Mouse (Mus musculus): ENCODE measurements around the gene Clpb.

The Clpb gene

GRCm38 (mm10) chr7:101732096-101732495 is 68.7 kb downstream of the Clpb start:
- DNase-seq = no peak

- DNase-seq = no peak
These were observed 69.6 kb downstream of the Clpb start for GRCm38 (mm10) chr7:101733042-101733441.

DNA sequence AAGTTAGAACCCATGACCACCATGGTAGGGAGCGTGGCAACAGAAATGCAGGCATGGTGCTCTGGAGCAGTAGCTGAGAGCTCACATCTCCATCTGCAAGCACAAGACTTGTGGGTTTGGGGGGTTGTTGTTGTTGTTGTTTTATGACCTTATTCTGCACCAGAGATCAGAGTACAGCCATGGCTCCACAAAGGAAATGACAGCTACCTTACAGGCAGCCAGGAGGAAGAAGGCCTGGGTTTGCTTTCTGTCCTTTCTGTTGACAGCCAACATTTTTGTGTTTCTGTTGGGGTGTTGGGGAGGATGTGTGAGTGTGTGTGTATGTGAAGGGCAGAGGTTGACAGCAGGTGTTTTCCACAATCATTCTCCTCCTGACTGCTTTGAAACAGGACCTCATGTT is 71.9 kb downstream of the Clpb start:
- no peak for DNase-seq

DNA sequence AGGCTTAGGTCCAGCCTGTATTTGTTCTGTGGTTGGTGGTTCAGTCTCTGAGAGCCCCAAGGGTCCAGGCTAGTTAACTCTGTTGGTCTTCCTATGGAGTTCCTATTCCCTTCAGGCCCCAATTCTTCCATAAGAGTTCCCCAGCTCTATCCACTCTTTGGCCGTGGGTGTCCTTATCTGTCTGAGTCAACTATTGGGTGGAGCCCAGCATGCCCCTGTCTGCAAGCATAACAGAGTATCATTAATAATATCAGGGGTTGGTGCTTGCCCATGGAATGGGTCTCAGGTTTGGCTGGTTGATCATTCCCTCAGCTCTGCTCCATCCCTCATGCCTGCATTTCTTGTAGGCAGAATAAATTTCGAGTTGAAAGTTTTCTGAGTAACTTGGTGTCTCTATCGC is 74.3 kb downstream of the Clpb start:
- DNase-seq = no peak

DNA sequence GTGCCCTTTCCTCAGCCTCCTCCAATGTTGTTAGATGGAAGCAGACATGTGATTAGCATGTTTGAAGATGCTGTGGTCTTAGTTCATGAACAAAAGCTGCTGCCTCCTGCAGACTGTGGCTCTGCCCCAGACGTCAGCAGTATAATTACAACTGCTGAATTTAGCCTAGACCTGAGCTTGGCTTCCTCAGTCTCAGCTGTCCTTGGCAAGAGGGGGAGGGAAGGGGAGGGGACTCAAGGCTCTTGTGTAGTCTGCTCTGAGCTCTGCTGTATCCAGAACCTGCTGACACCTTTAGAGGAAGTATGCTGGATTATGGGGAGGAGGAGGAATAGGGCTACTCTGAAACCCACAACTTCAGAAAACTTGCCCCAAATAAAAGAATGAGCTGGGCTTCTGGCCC is 76.2 kb downstream of the Clpb start:
- no peak for DNase-seq

DNA sequence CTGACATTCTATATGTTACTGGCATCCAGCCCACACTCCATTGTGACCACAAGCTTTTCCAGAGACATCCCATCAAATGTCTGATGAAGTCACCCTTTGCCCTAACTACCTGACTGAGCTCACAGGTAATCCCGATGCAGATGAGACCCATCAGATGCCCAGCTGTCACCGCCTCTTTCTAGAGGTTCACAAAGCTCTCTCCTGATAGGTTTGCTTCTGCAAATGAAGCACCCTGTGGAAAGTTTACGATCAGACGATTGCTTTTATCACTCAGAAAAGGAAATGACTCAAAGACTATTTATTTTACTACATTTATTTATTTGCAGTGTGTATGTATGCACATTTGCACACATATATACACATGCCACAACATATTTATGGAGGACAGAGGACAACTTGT is 80.1 kb downstream of the Clpb start:
- no peak for DNase-seq

DNA sequence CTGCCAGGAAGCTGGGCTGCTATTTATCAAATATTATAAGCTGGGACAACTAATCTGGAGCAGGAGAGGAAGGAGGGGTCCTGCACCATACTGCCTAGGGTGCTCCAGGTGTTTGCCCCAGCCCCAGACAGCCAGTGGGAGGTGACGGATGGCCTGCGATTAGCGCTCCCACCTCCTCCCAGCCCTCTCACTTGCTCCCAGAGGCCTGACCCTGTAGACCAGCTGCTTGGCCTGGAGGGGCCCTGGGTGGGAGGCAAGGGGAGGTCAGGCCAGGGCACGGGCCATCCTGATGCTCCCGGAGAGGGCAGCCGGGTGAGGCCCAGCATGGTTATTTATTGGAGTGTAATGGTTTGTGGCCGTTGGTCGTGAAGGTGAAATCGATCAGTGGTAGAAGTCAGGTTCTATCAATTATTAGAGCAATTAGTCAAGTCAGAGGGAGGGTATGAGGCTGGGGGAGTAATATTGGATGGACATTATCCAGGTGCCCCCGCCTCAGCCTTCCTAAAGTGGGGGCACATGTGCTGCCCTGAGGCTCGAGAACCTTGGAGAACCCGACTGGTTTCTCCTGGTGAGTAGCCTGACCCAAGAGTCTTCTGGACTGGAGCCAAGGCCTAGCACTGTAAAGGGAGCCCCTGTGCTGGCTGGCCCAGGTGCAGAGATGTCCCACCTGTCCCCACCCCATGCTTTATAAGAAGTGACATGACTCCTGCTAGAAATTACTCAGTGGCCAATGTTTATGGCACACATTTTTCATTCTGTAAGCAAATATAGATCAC is 83.3 kb downstream of the Clpb start:
- DNase-seq = no peak

GRCm38 (mm10) chr7:101750268-101750667 is 86.8 kb downstream of the Clpb start:
- no peak for DNase-seq

- DNase-seq = no peak
These were observed 88.9 kb downstream of the Clpb start for GRCm38 (mm10) chr7:101752346-101752745.

GRCm38 (mm10) chr7:101753492-101753891 is 90.1 kb downstream of the Clpb start:
- DNase-seq = no peak

DNA sequence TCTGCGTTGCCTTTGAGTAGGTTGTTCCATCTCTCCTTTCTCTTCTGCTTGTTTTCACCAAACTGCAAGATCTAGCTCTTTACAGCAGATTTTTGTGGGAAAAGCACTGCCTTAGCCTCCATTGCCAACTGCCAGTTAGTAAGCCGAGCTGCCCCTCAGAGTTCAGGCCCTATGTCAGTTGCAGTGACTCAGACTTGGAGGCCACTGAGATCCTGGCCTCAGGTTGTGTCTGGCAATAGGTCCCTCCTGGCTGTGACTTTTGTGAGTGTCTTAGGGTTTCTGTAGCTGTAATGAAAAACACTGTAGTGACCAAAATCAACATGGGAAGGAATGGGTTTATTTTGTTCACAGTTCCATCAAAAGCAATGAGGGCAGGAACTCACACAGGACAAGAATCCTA is 91.0 kb downstream of the Clpb start:
- no peak for DNase-seq

DNA sequence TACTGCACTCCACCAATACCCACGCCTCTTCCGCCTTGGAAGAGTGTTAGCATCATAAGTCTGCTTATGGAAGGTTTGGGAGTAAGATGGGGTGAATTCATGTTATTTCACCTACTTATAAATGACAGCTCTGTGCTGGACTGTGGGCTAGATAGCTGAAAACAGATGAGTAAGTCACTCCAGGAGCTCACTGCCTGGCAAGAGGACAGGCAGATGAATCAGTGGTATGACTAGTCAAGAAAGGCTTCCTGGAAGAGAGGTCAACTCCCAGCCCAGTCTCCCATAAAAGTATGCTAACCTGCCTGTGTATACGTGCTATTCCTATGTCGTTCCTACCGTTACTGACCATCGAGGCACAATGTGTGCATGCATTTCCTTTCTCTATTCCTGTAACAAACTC is 91.9 kb downstream of the Clpb start:
- no peak for DNase-seq

DNA sequence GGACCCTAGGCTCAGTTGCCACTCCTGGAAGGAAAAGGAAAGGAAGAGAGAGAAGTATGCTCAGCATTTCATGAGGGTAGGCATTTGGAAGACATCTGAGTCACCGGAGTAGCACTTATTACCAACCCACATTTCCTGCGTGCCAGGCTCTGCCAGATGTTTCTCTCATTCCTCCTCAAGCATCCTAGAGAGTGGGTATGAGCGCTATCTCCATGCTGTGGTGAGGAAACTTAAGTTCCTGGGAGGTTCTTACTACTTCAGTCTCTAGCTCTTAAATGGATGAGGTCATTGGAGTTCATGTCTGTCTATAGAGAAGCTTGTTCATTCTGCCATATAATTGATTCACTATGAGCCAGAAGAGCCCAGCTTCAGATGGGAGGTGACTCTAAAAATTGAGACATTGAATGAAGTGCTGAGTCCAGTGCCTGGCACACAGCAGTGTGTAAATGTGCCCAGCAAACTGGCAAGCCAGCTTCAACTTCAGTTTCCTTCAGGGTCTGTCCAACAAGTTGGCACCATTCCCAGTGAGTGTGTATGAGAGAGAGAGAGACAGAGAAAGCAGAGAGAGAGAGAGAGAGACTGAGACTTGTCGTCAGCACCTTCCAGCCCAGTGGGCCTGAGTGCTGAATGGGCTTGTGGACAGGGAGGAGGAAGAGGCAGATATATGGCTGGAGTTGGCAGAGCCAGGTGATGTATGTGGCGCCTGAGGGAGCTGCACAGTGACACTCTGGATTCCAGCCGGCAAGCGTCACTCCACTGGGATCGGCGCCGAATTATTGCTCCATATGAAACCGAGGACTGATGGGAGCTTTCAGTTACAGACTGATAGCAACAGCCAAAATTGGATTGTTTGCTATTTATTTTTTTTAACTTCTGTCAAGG is 98.7 kb downstream of the Clpb start:
- DNase-seq = peak; percentile 51 to 78

GRCm38 (mm10) chr7:101767335-101767907 is 104.0 kb downstream of the Clpb start:
- no peak for DNase-seq

DNA sequence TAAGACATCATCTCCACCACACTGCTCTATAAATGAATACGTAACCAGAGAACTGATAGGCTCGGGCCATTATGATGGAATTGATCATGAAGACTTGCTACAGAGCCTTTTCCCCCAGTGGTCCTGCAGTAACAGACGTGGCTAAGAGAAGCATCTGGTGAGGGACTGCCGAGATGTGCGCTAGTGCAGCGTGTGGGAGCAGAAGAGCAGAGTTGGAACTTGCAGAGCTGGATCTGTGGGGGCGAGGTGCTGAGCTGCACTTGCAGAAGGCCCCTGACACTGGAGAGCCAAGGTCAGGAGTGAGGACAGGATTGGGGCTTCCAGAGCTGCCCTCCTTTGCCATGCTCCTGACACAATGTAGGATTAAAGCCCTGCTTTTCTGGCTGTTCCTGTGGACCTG is 106.6 kb downstream of the Clpb start:
- DNase-seq = no peak

GRCm38 (mm10) chr7:101771604-101772003 is 108.2 kb downstream of the Clpb start:
- DNase-seq = no peak

- no peak for DNase-seq
These were observed 109.3 kb downstream of the Clpb start for GRCm38 (mm10) chr7:101772687-101773086.

DNA sequence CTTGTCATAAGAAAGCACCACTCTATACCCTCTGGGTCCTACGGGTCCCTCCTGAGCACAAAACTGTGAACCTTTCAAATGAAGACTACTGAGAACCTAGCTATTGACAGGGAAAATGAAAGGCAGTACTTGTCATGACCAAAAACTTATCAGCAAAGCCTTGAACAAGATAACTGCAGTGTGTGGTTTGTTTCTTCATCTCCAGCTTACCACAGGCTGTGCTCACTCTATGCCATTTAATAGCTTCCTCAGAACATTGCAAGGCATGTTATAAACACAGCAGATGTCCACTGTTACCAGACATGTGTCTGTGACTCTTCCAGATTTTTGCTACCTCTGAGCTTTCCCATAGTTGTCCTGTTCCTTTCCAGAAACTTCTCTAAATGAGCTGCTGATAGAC is 113.6 kb downstream of the Clpb start:
- DNase-seq = no peak

GRCm38 (mm10) chr7:101817861-101818401 is 154.5 kb downstream of the Clpb start, which contains the start of gene Phox2a:
Phox2a (plus strand) TSS chr7:101818313.
- no peak for DNase-seq

DNA sequence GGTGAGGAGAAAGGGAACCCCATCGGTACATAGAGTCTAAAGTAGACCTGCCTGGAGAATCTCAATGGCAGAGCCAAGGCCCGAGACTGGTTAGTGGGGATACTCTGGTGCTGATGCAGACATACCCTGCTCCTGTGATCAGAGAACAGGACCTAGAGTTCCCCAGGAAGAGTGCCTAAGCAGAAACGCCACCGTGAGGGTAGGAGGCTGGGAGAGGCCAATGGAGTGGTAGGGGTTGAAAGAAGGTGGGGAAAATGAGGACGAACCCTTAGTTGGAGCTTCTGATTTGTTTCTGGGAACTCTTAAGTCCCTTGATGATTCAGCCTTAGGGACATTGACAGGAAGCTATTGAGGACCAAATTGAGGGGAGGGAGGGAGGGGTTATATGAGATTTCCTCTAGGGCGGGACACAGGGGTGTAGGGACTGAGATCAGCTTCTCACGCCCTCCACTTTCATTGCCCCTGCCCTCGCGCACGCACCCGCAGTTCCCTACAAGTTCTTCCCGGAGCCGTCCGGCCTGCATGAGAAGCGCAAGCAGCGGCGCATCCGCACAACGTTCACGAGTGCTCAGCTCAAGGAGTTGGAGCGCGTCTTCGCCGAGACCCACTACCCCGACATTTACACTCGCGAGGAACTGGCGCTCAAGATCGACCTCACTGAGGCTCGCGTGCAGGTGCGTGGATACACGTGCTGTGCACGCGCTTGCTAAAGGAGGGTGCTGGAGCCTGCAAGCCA is 157.0 kb downstream of the Clpb start:
- no peak for DNase-seq

- DNase-seq = peak; percentile 60 to 79
These were observed 158.4 kb downstream of the Clpb start for GRCm38 (mm10) chr7:101821571-101822501.
